Mouse (Mus musculus) liver, embryonic 14.5 days (tissue): Measurements from ENCODE around the gene Rnasek. TPM values are rescaled to one million over a fixed set of nuclear protein-coding genes. Genes with fewer than 3 reads are reported as not detected.

Experiments used
- ATAC-seq: fragments of 200-750 bp; cut with Nextera tagmentation; 2 replicates; pipeline ENCODE4 v1.8.0; 2017; ENCODE audit warnings: moderate number of reproducible peaks, mild to moderate bottlenecking, moderate library complexity; ENCODE audit not compliant: insufficient read depth
- DNase-seq, 3 experiments: peaks; one replicate each; pipeline ENCODE4 v3.0.0-alpha.2; 2012 to 2013; ENCODE audit warnings: low read depth in 3 of 3, low spot score in 3 of 3
- H3K27ac ChIP-seq: fragments of 300-500 bp; sonication (generic); 2 replicates; pipeline ENCODE4 v1.5.1; 2014; ENCODE audit warnings: moderate library complexity, mild to moderate bottlenecking, control low read depth, inconsistent platforms
- H3K27me3 ChIP-seq: fragments of 300-500 bp; sonication (generic); 2 replicates; pipeline ENCODE4 v1.6.1; 2014; ENCODE audit warnings: mild to moderate bottlenecking, low read length, moderate library complexity; ENCODE audit not compliant: control insufficient read depth, insufficient read depth
- H3K36me3 ChIP-seq: fragments of 300-500 bp; sonication (generic); replicated peaks from 2 replicates; pipeline ENCODE4 v1.6.1; 2014; ENCODE audit warnings: low read depth; ENCODE audit not compliant: control insufficient read depth, insufficient read depth
- H3K4me1 ChIP-seq, 2 experiments: fragments of 200-500 bp in 1 of 2; fragments of 300-500 bp in 1 of 2; sonication (generic) in 1 of 2; replicated peaks; 2 replicates each; pipeline ENCODE4 v1.6.1; 2012 to 2014; ENCODE audit warnings: antibody characterized with exemption in 1 of 2, inconsistent platforms in 1 of 2, low read length in 1 of 2; ENCODE audit not compliant: control insufficient read depth in 2 of 2, insufficient read depth in 2 of 2
- H3K4me2 ChIP-seq: fragments of 300-500 bp; sonication (generic); 2 replicates; pipeline ENCODE4 v1.6.1; 2014; ENCODE audit warnings: low read depth, mild to moderate bottlenecking, control low read depth, moderate library complexity
- H3K4me3 ChIP-seq, 2 experiments: fragments of 200-500 bp in 1 of 2; fragments of 300-500 bp in 1 of 2; sonication (generic) in 1 of 2; 2 replicates each; pipeline ENCODE4 v1.5.1; 2012 to 2014; ENCODE audit warnings: low read depth in 2 of 2, low read length in 2 of 2, mild to moderate bottlenecking in 2 of 2, control low read depth in 1 of 2, inconsistent platforms in 1 of 2, moderate library complexity in 1 of 2; ENCODE audit not compliant: insufficient read depth in 1 of 2
- H3K9ac ChIP-seq: fragments of 300-500 bp; sonication (generic); replicated peaks from 2 replicates; pipeline ENCODE4 v1.6.1; 2014; ENCODE audit warnings: mild to moderate bottlenecking, control low read depth, moderate library complexity
- H3K9me3 ChIP-seq: fragments of 300-500 bp; sonication (generic); 2 replicates; pipeline ENCODE4 v1.6.1; 2016; ENCODE audit warnings: low read length, mixed read lengths; ENCODE audit not compliant: control insufficient read depth
- CTCF ChIP-seq: IDR thresholded peaks from 2 replicates; pipeline ENCODE4 v1.5.1; 2016; ENCODE audit warnings: antibody characterized with exemption, low read depth, control low read depth
- EP300 ChIP-seq: IDR thresholded peaks from 2 replicates; pipeline ENCODE4 v1.6.1; 2016; ENCODE audit warnings: antibody characterized with exemption, low read depth
- WGBS: fragments of 180-500 bp; shearing (Covaris S2); extraction: QIAGEN DNeasy Blood & Tissue Kit; methylation state at CpG from one replicate; pipeline ENCODE4 v1.1.7; 2014; ENCODE audit not compliant: insufficient replicate concordance; 5-methylcytosine and 5-hydroxymethylcytosine counted together
- polyA plus RNA-seq, 2 experiments: library from polyadenylated mRNA; depleted of rRNA in 1 of 2; stranded (reverse) in 1 of 2; unstranded in 1 of 2; fragments of >200 nt; fragmentation: Nextera tagmentation in 1 of 2; extraction: Ambion mirVana in 1 of 2; gene quantifications; 2 replicates each; pipeline versions ENCODE4 v1.2.1 to v1.2.3; 2012 to 2014

Gene Rnasek
- polyA plus RNA-seq, 2 experiments, result 29.9 to 124 TPM

DNA sequence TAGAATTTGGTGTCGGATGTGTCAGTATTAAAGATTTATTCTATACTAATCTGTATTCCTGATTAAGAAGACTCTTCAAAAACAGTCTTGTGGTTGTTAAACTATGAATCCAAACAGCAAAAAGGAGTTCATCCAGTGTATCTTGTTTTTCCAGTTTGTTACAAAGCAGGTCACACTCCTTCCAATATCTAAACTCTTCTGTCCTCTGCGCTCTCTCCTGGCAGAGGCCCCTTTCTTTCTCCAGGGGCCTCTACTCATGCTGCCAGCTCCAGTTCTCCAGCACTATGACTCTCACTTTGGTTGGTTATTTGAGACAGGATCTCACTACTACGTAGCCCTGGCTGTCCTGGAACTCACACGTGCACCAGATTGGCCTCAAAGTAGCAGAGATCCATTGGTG is 26.2 kb upstream of the Rnasek start:
- DNase-seq, result no peak
- Histone ChIP-seq H3K4me3 (no peak overlapping the region), H3K36me3 (no peaks in the 10 kb centered on the region), H3K9me3 (no peaks in the 10 kb centered on the region), H3K4me1 (no peaks in the 10 kb centered on the region), H3K9ac (no peak overlapping the region), H3K27ac (no peak overlapping the region), H3K4me2 (no peak overlapping the region), H3K27me3 (no peaks in the 10 kb centered on the region)
- TF ChIP-seq EP300 (no peak), CTCF (no peak)
- ATAC-seq, result no peak
- 73% methylated on average over 4 of the region's 4 CpGs for WGBS

DNA sequence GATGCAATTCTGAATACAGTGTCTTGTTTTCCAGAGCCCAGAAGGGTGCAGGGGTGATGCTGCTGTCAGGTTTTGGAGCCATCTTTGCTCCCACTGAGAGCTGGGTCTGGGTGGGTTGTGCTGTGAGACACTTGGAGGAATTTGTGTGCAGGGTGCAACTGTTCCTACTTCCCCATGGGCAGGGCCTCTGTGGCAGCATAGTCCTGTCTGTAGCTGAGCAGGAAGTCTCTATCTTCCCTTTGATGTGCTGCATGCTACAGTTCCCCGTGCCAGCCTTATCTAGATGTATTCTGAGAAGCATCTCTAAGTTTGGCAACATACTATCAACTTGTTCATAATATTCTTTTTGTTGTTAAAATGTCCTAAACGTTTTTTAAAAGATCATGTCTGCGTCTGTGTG is 25.6 kb upstream of the Rnasek start:
- 23% methylated on average over 3 of the region's 3 CpGs for WGBS
- no peaks in the 10 kb centered on the region for H3K4me1 ChIP-seq
- no peak overlapping the region for H3K27ac ChIP-seq
- DNase-seq (no peak), ATAC-seq (no peak)
- H3K27me3 ChIP-seq, result no peaks in the 10 kb centered on the region
- TF ChIP-seq CTCF, result no peak
- TF ChIP-seq EP300, result no peak
- H3K4me3 ChIP-seq, result no peak overlapping the region
- no peak overlapping the region for H3K9ac ChIP-seq
- H3K4me2 ChIP-seq, result no peak overlapping the region
- H3K36me3 ChIP-seq, result no peaks in the 10 kb centered on the region
- H3K9me3 ChIP-seq, result no peaks in the 10 kb centered on the region

DNA sequence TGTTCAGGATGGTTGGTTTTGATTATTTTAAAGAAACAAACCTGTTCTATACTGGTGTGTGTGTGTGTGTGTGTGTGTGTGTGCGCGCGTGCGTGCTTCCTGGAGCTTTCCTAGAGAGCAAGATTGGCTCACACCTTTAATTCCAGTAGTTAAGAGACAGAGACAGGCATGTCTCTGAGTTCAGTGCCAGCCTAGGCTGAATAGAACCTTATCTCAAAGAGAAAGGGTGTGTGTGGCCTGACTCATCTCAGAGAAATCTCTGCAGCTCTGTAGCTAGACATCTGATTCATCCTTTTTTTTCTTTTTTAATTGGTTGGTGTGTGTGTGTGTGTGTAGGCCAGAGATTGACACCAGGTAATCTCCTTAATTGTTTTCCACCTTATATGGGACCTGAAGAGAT is 19.4 kb upstream of the Rnasek start:
- no peak for TF ChIP-seq EP300
- no peak for TF ChIP-seq CTCF
- Histone ChIP-seq H3K4me3 (no peak overlapping the region), H3K27ac (no peak overlapping the region), H3K9ac (no peak overlapping the region), H3K27me3 (peaks cover 16% of the 10 kb centered on the region), H3K36me3 (no peaks in the 10 kb centered on the region), H3K4me2 (no peak overlapping the region), H3K4me1 (no peaks in the 10 kb centered on the region), H3K9me3 (no peaks in the 10 kb centered on the region)
- 83% methylated on average over 4 of the region's 4 CpGs for WGBS
- DNase-seq (no peak), ATAC-seq (no peak)

DNA sequence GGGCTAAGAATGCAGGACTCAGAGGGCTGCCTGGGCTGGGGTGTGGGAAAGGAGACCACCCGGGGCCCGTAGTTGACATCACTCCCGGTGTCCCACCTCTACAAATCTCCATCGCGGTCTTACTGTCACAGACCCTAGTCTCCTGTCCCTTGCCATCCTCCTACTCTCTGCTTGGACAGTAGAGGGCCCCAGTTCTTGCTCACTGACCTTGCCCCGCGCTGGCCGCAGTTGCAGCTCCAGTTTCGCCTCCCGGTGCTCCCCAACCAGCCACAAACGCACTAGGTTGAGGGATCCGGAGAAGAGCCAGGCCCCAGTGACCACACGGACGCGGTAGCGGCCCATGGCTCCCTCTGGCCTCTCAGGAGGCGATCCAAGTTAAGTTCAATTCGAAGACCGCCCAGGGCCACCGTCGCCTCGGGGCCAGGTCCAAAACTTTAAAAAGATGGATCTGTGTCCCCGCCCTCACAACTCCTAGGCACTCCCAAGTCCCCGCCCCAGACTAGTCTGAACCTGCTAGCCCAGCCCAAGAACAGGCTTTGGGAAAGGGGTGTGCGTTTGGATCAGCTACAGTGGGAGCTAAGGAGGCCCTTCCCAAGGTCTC is 15.4 kb upstream of the Rnasek start, which contains the start of gene Alox12:
Gene Alox12 (minus strand): TSS at position 423 of the 601 bp plus-strand sequence.
- WGBS, result 5% methylated on average over 25 of the region's 25 CpGs
- TF ChIP-seq EP300 (no peak), CTCF (peak; percentile 35; the same call in 1 of the 2 replicates)
- Histone ChIP-seq H3K4me2 (peak within 1 kb of the TSS; percentile 36), H3K27ac (no peak within 1 kb of the TSS), H3K9ac (no peak within 1 kb of the TSS; the same call in 1 of the 2 replicates), H3K4me1 (0 out of 4 replicates have a peak, but pooled peaks cover 0 to 2% of the 10 kb centered on the region in 2 experiments), H3K36me3 (no peaks in the 10 kb centered on the region), H3K4me3 (peak within 1 kb of the TSS; percentile 25 to 26; a peak in 2 of 4 replicates), H3K9me3 (no peaks in the 10 kb centered on the region), H3K27me3 (peaks cover 30% of the 10 kb centered on the region)
- DNase-seq (no peak), ATAC-seq (no peak)

DNA sequence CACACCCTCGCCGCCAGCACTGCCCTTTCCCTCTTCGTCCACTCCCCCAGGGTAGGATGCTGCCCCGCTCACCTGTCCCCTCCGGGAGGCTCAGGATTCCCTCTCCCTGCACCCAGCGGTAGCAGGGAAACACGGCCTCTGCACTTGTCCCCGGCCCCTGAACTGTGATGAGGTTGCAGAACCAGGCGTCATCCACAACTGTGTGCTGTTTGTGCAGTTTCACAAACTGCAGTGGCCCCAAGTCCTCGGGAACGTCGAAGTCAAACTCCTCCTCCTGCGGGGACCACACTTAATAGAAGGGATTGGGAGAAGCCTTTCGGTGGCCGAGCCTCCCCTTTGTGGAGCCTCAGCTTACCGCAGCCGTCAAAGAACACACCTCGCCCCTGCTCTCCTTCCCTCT is 14.7 kb upstream of the Rnasek start:
- Histone ChIP-seq H3K4me1 (0 out of 4 replicates have a peak, but pooled peaks cover 0 to 2% of the 10 kb centered on the region in 2 experiments), H3K4me2 (peak overlapping the region; percentile 36; the same call in 1 of the 2 replicates), H3K27me3 (peaks cover 30% of the 10 kb centered on the region), H3K36me3 (no peaks in the 10 kb centered on the region), H3K27ac (no peak overlapping the region), H3K9me3 (no peaks in the 10 kb centered on the region), H3K9ac (no peak overlapping the region; the same call in 1 of the 2 replicates), H3K4me3 (0 out of 4 replicates have a peak overlapping the region, but pooled peaks of 1 of the 2 experiments have one; percentile 15)
- no peak for TF ChIP-seq CTCF
- TF ChIP-seq EP300, result no peak
- DNase-seq (no peak), ATAC-seq (no peak)
- 4% methylated on average over 18 of the region's 18 CpGs for WGBS
